Mouse (Mus musculus): ENCODE measurements at regions not wholly inside any gene's neighbourhood (a gene's known extent, or its start where the extent isn't known, plus 50 kb on each side); places are given as distances from the start of the nearest gene placed in this dataset.

DNA sequence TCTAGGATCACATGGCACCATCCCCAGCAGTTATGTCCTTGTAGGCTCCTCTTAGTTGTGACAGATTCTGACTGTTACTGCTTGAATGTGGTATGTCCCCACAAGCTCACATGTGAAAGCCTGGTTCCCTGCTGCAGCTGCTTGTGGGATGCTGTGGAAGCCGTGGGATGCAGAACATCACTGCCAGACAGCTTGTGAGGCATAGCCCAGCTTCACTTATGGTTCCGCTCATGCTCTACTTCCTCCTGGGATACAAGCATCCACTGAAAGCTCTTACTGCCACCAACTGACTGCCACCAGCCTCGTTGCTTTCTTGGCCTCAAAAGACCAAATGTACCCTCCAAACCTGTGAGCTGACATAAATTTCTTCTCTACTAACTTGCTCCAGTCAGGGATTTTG is 167.7 kb upstream of the Ccdc122 start:
- Histone ChIP-seq H3K36me3 (replicated peaks; ENCODE audit: control insufficient read depth, insufficient read depth, low read length) (no peaks in the 10 kb centered on the region), H3K27me3 (ENCODE audit: control insufficient read depth, insufficient read depth, low read length) (no peaks in the 10 kb centered on the region), H3K27ac (ENCODE audit: low read depth) (no peak overlapping the region), H3K9me3 (replicated peaks; ENCODE audit: control insufficient read depth, low read length) (no peaks in the 10 kb centered on the region), H3K4me2 (ENCODE audit: low read depth, low read length) (no peak overlapping the region), H3K4me1 (ENCODE audit: control insufficient read depth, insufficient read depth) (no peaks in the 10 kb centered on the region; the same call in 1 of the 2 replicates), H3K4me3 (ENCODE audit: low read depth, low read length) (no peak overlapping the region), H3K9ac (replicated peaks; ENCODE audit: low read depth, low read length) (no peak overlapping the region)
- WGBS, result 87% methylated on average over 3 of the region's 3 CpGs
- DNase-seq (ENCODE audit: low spot score) (no peak), ATAC-seq (ENCODE audit: insufficient read depth, low read depth) (no peak)
- no peak for TF ChIP-seq CTCF (IDR thresholded peaks at IDR 0.05; ENCODE audit: low read depth)
- no peak for TF ChIP-seq EP300 (IDR thresholded peaks at IDR 0.05; ENCODE audit: low read depth)

DNA sequence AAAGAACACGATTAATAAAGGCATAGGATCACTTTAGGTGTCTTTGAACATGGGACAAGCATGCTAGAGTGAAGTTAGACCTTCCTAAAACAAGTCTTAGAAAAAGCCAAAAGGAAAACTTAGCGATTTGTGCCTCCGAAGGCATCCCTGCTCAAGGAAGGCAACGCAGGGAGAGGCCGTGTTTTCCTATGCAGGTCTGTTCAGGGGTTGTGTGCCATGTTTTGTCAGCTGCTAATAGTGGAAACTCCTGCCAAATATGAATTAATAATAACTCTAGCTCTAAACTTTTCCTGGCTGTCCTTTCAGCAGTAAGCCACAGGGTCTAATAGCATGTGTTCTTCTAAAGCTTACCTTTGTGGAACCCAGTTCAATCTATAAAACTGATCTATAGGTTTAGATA is 168.4 kb upstream of the Ccdc122 start:
- no peak overlapping the region for H3K4me2 ChIP-seq (ENCODE audit: low read depth, low read length)
- ATAC-seq (ENCODE audit: insufficient read depth, low read depth) (no peak), DNase-seq (ENCODE audit: low spot score) (no peak)

DNA sequence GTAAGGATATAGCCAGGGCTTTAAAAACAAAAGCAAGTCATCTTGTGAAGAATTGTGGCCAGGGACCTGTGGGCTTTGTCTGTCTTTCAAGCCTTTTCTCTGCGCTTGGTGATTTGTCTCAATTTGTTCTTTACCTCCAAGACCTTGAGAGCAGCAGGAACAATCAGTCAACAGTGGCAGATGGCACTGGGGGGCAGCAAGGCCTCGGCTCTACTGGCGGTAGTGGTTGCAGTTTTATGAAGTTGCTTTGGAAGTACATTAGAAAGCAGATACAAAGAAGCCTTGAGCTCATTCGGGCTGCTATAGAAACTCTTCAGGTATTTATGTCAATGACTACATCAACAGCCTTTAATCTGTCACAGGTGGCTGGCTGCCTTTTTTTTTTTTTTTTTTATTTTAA is 171.9 kb upstream of the Ccdc122 start:
- Histone ChIP-seq H3K27me3 (ENCODE audit: control insufficient read depth, insufficient read depth, low read length) (no peaks in the 10 kb centered on the region), H3K27ac (ENCODE audit: low read depth) (no peak overlapping the region), H3K9ac (replicated peaks; ENCODE audit: low read depth, low read length) (no peak overlapping the region), H3K4me1 (ENCODE audit: control insufficient read depth, insufficient read depth) (no peaks in the 10 kb centered on the region; the same call in 1 of the 2 replicates), H3K4me3 (ENCODE audit: low read depth, low read length) (no peak overlapping the region), H3K9me3 (replicated peaks; ENCODE audit: control insufficient read depth, low read length) (no peaks in the 10 kb centered on the region), H3K4me2 (ENCODE audit: low read depth, low read length) (no peak overlapping the region), H3K36me3 (replicated peaks; ENCODE audit: control insufficient read depth, insufficient read depth, low read length) (no peaks in the 10 kb centered on the region)
- ATAC-seq (ENCODE audit: insufficient read depth, low read depth), result no peak
- DNase-seq (ENCODE audit: low spot score), result no peak
- WGBS, result 81% methylated on average over 4 of the region's 4 CpGs
- TF ChIP-seq CTCF (IDR thresholded peaks at IDR 0.05; ENCODE audit: low read depth) (no peak), EP300 (IDR thresholded peaks at IDR 0.05; ENCODE audit: low read depth) (no peak)

More for the DNA sequence above, 168.4 kb upstream of the Ccdc122 start:
- Histone ChIP-seq H3K27me3 (ENCODE audit: control insufficient read depth, insufficient read depth, low read length) (no peaks in the 10 kb centered on the region), H3K9me3 (replicated peaks; ENCODE audit: control insufficient read depth, low read length) (no peaks in the 10 kb centered on the region), H3K4me3 (ENCODE audit: low read depth, low read length) (no peak overlapping the region), H3K27ac (ENCODE audit: low read depth) (no peak overlapping the region), H3K9ac (replicated peaks; ENCODE audit: low read depth, low read length) (no peak overlapping the region), H3K4me1 (ENCODE audit: control insufficient read depth, insufficient read depth) (no peaks in the 10 kb centered on the region; the same call in 1 of the 2 replicates), H3K36me3 (replicated peaks; ENCODE audit: control insufficient read depth, insufficient read depth, low read length) (no peaks in the 10 kb centered on the region)
- TF ChIP-seq CTCF (IDR thresholded peaks at IDR 0.05; ENCODE audit: low read depth) (no peak), EP300 (IDR thresholded peaks at IDR 0.05; ENCODE audit: low read depth) (no peak)
- 79% methylated on average over 5 of the region's 5 CpGs for WGBS

DNA sequence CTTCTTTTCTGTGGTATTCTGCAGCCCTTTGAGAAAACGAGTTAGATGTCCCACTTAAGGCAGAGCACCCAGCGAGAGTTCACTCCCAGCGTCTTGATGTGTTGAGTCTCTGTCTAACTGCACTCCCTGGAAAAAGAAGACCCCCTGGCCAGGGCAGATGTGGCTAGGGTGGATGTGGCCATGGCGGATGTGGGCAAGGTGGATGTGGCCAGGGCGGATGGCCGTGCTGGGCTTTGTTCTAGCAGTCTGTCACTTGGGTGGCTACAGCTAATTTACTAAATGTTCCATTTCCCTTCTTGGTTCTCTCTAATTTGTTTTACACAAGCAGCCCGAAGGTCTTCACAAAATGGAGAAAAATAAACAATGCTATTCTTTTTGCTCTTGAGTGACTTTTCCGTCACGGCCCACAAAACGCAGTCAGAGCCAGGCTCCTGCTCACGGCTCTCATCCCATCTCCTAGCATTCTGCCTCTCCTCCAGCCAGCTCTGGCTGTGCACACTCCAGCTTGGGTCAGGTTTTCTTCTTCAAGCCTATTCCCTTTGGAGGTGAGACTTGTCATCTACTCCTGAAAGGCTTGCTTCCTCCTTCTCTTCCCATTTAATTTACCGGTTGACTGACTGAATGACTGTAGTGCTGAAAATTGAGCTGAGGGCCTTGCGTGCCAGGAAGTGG is 173.4 kb upstream of the Ccdc122 start:
- Histone ChIP-seq H3K9ac (replicated peaks; ENCODE audit: low read depth, low read length) (no peak overlapping the region), H3K4me2 (ENCODE audit: low read depth, low read length) (no peak overlapping the region), H3K27ac (ENCODE audit: low read depth) (no peak overlapping the region), H3K4me1 (ENCODE audit: control insufficient read depth, insufficient read depth) (no peaks in the 10 kb centered on the region; the same call in 1 of the 2 replicates), H3K4me3 (ENCODE audit: low read depth, low read length) (no peak overlapping the region), H3K36me3 (replicated peaks; ENCODE audit: control insufficient read depth, insufficient read depth, low read length) (no peaks in the 10 kb centered on the region), H3K9me3 (replicated peaks; ENCODE audit: control insufficient read depth, low read length) (no peaks in the 10 kb centered on the region), H3K27me3 (ENCODE audit: control insufficient read depth, insufficient read depth, low read length) (no peaks in the 10 kb centered on the region)
- DNase-seq (ENCODE audit: low spot score) (no peak), ATAC-seq (ENCODE audit: insufficient read depth, low read depth) (no peak)
- TF ChIP-seq CTCF (IDR thresholded peaks at IDR 0.05; ENCODE audit: low read depth) (no peak), EP300 (IDR thresholded peaks at IDR 0.05; ENCODE audit: low read depth) (no peak)
- 87% methylated on average over 13 of the region's 13 CpGs for WGBS

DNA sequence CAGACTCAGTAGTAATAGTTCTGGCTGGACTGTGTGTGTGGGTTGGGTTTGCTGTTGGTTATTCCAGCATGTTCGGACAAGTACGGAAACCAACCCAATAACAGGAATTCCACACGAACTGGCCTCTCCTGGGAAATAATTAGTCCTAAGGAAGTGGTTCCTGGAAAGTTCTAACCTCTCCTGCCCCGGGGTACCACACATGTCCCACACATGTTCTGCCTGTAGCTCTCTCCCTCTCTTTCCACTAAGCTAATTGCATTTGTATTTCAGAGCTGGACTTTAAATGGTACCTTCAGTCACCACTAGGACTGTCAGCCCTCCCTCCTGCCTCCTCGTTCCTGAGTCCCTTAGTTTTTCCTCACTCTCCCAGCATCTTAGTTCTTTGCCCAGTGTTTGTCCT is 178.2 kb upstream of the Ccdc122 start:
- Histone ChIP-seq H3K9me3 (replicated peaks; ENCODE audit: control insufficient read depth, low read length) (no peaks in the 10 kb centered on the region), H3K27ac (ENCODE audit: low read depth) (no peak overlapping the region), H3K27me3 (ENCODE audit: control insufficient read depth, insufficient read depth, low read length) (no peaks in the 10 kb centered on the region), H3K4me1 (ENCODE audit: control insufficient read depth, insufficient read depth) (peaks cover 10% of the 10 kb centered on the region; the same call in 1 of the 2 replicates), H3K9ac (replicated peaks; ENCODE audit: low read depth, low read length) (no peak overlapping the region), H3K4me3 (ENCODE audit: low read depth, low read length) (no peak overlapping the region), H3K36me3 (replicated peaks; ENCODE audit: control insufficient read depth, insufficient read depth, low read length) (no peaks in the 10 kb centered on the region), H3K4me2 (ENCODE audit: low read depth, low read length) (no peak overlapping the region)
- 66% methylated on average over 5 of the region's 5 CpGs for WGBS
- no peak for DNase-seq (ENCODE audit: low spot score)
- no peak for TF ChIP-seq CTCF (IDR thresholded peaks at IDR 0.05; ENCODE audit: low read depth)
- no peak for TF ChIP-seq EP300 (IDR thresholded peaks at IDR 0.05; ENCODE audit: low read depth)
- ATAC-seq (ENCODE audit: insufficient read depth, low read depth), result no peak
